Comparison of ENCODE assay signal across 8 mouse cellular contexts in the genomic region with DNA sequence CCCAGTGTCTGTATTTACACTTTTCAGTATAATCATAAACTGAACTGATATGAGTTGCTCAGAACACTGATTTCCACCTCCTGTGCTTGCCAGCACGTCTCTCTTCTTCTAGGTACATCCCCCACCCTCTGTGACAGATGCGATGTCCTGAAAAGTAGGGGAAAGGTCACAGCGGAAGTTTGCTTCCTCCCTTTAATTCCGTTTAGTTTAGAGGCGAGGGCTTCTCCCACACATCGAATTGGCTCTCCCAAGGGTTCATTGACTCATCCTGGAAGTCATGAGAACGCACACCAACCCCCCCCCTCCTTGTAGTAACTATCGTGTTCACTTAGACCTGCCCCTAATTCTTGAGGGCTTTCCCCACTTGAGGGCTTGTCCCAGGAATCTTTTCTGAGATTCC. TPM values are rescaled to one million over a fixed set of nuclear protein-coding genes. Genes with fewer than 3 reads are reported as not detected.
DNase-seq lines count a peak whose midpoint lies in the region; ATAC-seq and TF ChIP-seq lines count a peak whose summit lies in the region.

No protein-coding gene starts in this region.

- ATAC-seq in embryonic facial prominence, embryonic 14.5 days (ENCODE audit: low read depth) = no peak
- no peak for ATAC-seq in kidney, embryonic 15.5 days (replicated peaks; ENCODE audit: low FRiP score)

- intact Hi-C loops in left cerebral cortex, postnatal 36 days (cut with DNase I) = no loop called here

- peaks cover 3% of the 10 kb centered on the region; the same call in 1 of the 2 replicates for H3K4me1 ChIP-seq in embryonic facial prominence, embryonic 14.5 days (ENCODE audit: control insufficient read depth, insufficient read depth, low read length)
- peaks cover 23% of the 10 kb centered on the region for H3K4me1 ChIP-seq in embryonic facial prominence, embryonic 10.5 days
- peaks cover 20% of the 10 kb centered on the region for H3K4me1 ChIP-seq in kidney, embryonic 15.5 days

- TF ChIP-seq POLR2A in myocyte (IDR thresholded peaks at IDR 0.05; ENCODE audit: insufficient read length, low read depth) = no peak

- no peaks in the 10 kb centered on the region for H3K9me3 ChIP-seq in embryonic facial prominence, embryonic 14.5 days (ENCODE audit: control insufficient read depth, low read length)
- no peaks in the 10 kb centered on the region for H3K9me3 ChIP-seq in embryonic facial prominence, embryonic 10.5 days
- H3K9me3 ChIP-seq in kidney, embryonic 15.5 days (replicated peaks) = no peaks in the 10 kb centered on the region

- no peak overlapping the region for H3K9ac ChIP-seq in embryonic facial prominence, embryonic 14.5 days (ENCODE audit: low read depth, low read length)
- no peak overlapping the region for H3K9ac ChIP-seq in kidney, embryonic 15.5 days

- no peaks in the 10 kb centered on the region for H3K27me3 ChIP-seq in embryonic facial prominence, embryonic 14.5 days (replicated peaks; ENCODE audit: control insufficient read depth, insufficient read depth, low read length)
- H3K27me3 ChIP-seq in embryonic facial prominence, embryonic 10.5 days (replicated peaks; ENCODE audit: low read depth, poor library complexity, severe bottlenecking) = peaks cover 5% of the 10 kb centered on the region; the same call in 1 of the 2 replicates
- no peaks in the 10 kb centered on the region for H3K27me3 ChIP-seq in kidney, embryonic 15.5 days
- no peaks in the 10 kb centered on the region for H3K27me3 ChIP-seq in myocyte (ENCODE audit: control insufficient read depth, insufficient read depth, insufficient read length)

- H3K4me3 ChIP-seq in embryonic facial prominence, embryonic 14.5 days (ENCODE audit: low read depth, low read length) = no peak overlapping the region
- no peak overlapping the region for H3K4me3 ChIP-seq in embryonic facial prominence, embryonic 10.5 days
- H3K4me3 ChIP-seq in kidney, embryonic 15.5 days (replicated peaks) = peak overlapping the region; percentile 7; the same call in 1 of the 2 replicates
- peak overlapping the region; percentile 10 for H3K4me3 ChIP-seq in myocyte

- peak; percentile 16 for DNase-seq in embryonic facial prominence, embryonic 14.5 days (ENCODE audit: low spot score)
- no peak for DNase-seq in embryonic facial prominence, embryonic 10.5 days (ENCODE audit: low spot score)
- DNase-seq in embryo, embryonic 10.5 days (ENCODE audit: low spot score) = peak; percentile 40
- DNase-seq in cerebellum, postnatal 10 days = no peak
- DNase-seq in left cerebral cortex, postnatal 36 days (ENCODE audit: low spot score in 2 of 2) = no peak
- no peak for DNase-seq in gastrocnemius, postnatal 10 days

- WGBS in embryonic facial prominence, embryonic 14.5 days = 7% methylated on average over 8 of the region's 8 CpGs
- WGBS in embryonic facial prominence, embryonic 10.5 days = 16% methylated on average over 8 of the region's 8 CpGs
- 6% methylated on average over 8 of the region's 8 CpGs for WGBS in kidney, embryonic 15.5 days

- H3K4me2 ChIP-seq in embryonic facial prominence, embryonic 14.5 days (ENCODE audit: low read depth, low read length) = no peak overlapping the region
- H3K4me2 ChIP-seq in kidney, embryonic 15.5 days = peak overlapping the region; percentile 50
- H3K4me2 ChIP-seq in myocyte (ENCODE audit: low read depth) = peak overlapping the region; percentile 70

- H3K27ac ChIP-seq in embryonic facial prominence, embryonic 14.5 days (replicated peaks; ENCODE audit: low read depth, low read length) = no peak overlapping the region
- no peak overlapping the region for H3K27ac ChIP-seq in embryonic facial prominence, embryonic 10.5 days (replicated peaks)
- H3K27ac ChIP-seq in kidney, embryonic 15.5 days = no peak overlapping the region

- H3ac ChIP-seq in myocyte (ENCODE audit: control insufficient read depth, insufficient read length) = no peak overlapping the region

- peaks cover 18% of the 10 kb centered on the region for H3K36me3 ChIP-seq in embryonic facial prominence, embryonic 14.5 days (ENCODE audit: control insufficient read depth, insufficient read depth, low read length)
- H3K36me3 ChIP-seq in embryonic facial prominence, embryonic 10.5 days (replicated peaks) = peaks cover 18% of the 10 kb centered on the region
- peaks cover 10% of the 10 kb centered on the region; the same call in 1 of the 2 replicates for H3K36me3 ChIP-seq in kidney, embryonic 15.5 days
- peaks cover 10% of the 10 kb centered on the region for H3K36me3 ChIP-seq in myocyte (ENCODE audit: control insufficient read depth, insufficient read depth)

- peaks cover 17% of the 10 kb centered on the region for H3K79me2 ChIP-seq in myocyte (ENCODE audit: control insufficient read depth, insufficient read depth)

TF ChIP-seq in myocyte, 11 proteins besides CTCF, POLR2A, EP300 and RAD21:
- TF ChIP-seq REST (IDR thresholded peaks at IDR 0.05; ENCODE audit: insufficient read depth, insufficient read length) (no peak), CEBPB (IDR thresholded peaks at IDR 0.05; ENCODE audit: insufficient read depth, poor library complexity, severe bottlenecking) (no peak), POLR2AphosphoS2 (IDR thresholded peaks at IDR 0.05; ENCODE audit: insufficient read length, low read depth) (no peak), MAX (IDR thresholded peaks at IDR 0.05; ENCODE audit: low read depth) (no peak), E2F4 (IDR thresholded peaks at IDR 0.05; ENCODE audit: insufficient read depth) (no peak), TCF12 (IDR thresholded peaks at IDR 0.05; ENCODE audit: insufficient read depth, poor library complexity, severe bottlenecking) (no peak), TCF3 (IDR thresholded peaks at IDR 0.05; ENCODE audit: insufficient read length, low read depth) (no peak), USF1 (IDR thresholded peaks at IDR 0.05; ENCODE audit: low read depth) (no peak), SRF (IDR thresholded peaks at IDR 0.05; ENCODE audit: control insufficient read depth, insufficient read length, low read depth) (no peak), MYOD1 (IDR thresholded peaks at IDR 0.05; ENCODE audit: control insufficient read depth in 1 of 3, insufficient read length in 2 of 3, low read depth in 2 of 3) (no peak), MYOG (IDR thresholded peaks at IDR 0.05; ENCODE audit: control insufficient read depth in 1 of 3, insufficient read depth in 1 of 3, insufficient read length in 2 of 3, low read depth in 2 of 3) (no peak)

RNA-seq across cellular contexts. Expression of a gene that starts 1.3 kb away (rescaled TPM):
- 44.1 and 46.5 TPM in 2 replicates for polyA plus RNA-seq in embryonic facial prominence, embryonic 14.5 days (2014; fragmentation: Nextera tagmentation; extraction: Ambion mirVana)
- 35.3 and 39.9 TPM in 2 replicates for polyA plus RNA-seq in embryonic facial prominence, embryonic 10.5 days (2016; fragmentation: Nextera tagmentation; extraction: Ambion mirVana)
- polyA plus RNA-seq in kidney, embryonic 15.5 days (2015; fragmentation: Nextera tagmentation; extraction: Ambion mirVana) = 30.2 and 33.2 TPM in 2 replicates
- 15.5 TPM for polyA plus RNA-seq in myocyte (2012; fragmentation: generic; extraction: Trizol)
- total RNA-seq in left cerebral cortex, postnatal 36 days (2021) = 1 to 10 TPM; 6.5 to 7.5 TPM
- total RNA-seq in gastrocnemius, postnatal 10 days (2021) = 1 to 10 TPM; 6.9 to 8.8 TPM

RNA-seq across cellular contexts. Expression of a gene that starts 8.4 kb away (rescaled TPM):
- polyA plus RNA-seq in embryonic facial prominence, embryonic 14.5 days (2014; fragmentation: Nextera tagmentation; extraction: Ambion mirVana) = 0.61 and 0.81 TPM in 2 replicates
- 0.25 and 0.34 TPM in 2 replicates for polyA plus RNA-seq in embryonic facial prominence, embryonic 10.5 days (2016; fragmentation: Nextera tagmentation; extraction: Ambion mirVana)
- 0.28 and 0.32 TPM in 2 replicates for polyA plus RNA-seq in kidney, embryonic 15.5 days (2015; fragmentation: Nextera tagmentation; extraction: Ambion mirVana)
- polyA plus RNA-seq in myocyte (2012; fragmentation: generic; extraction: Trizol) = 0.47 TPM
- total RNA-seq in left cerebral cortex, postnatal 36 days (2021) = under 1 TPM; 0.32 to 0.79 TPM
- under 1 TPM in 1 of 2 experiments, not detected in 1; 0.27 TPM for total RNA-seq in gastrocnemius, postnatal 10 days (2021)

RNA-seq across cellular contexts. Expression of a gene that starts 48.0 kb away (rescaled TPM):
- polyA plus RNA-seq in embryonic facial prominence, embryonic 14.5 days (2014; fragmentation: Nextera tagmentation; extraction: Ambion mirVana) = 0.17 and 0.42 TPM in 2 replicates
- polyA plus RNA-seq in embryonic facial prominence, embryonic 10.5 days (2016; fragmentation: Nextera tagmentation; extraction: Ambion mirVana) = not detected in 2 replicates
- polyA plus RNA-seq in kidney, embryonic 15.5 days (2015; fragmentation: Nextera tagmentation; extraction: Ambion mirVana) = 0.12 and 0.22 TPM in 2 replicates
- 0.47 TPM for polyA plus RNA-seq in myocyte (2012; fragmentation: generic; extraction: Trizol)
- total RNA-seq in left cerebral cortex, postnatal 36 days (2021) = not detected
- total RNA-seq in gastrocnemius, postnatal 10 days (2021) = not detected

RNA-seq across cellular contexts. Expression of a gene that starts 54.8 kb away (rescaled TPM):
- 47.1 and 50.7 TPM in 2 replicates for polyA plus RNA-seq in embryonic facial prominence, embryonic 14.5 days (2014; fragmentation: Nextera tagmentation; extraction: Ambion mirVana)
- polyA plus RNA-seq in embryonic facial prominence, embryonic 10.5 days (2016; fragmentation: Nextera tagmentation; extraction: Ambion mirVana) = 44.7 and 50.2 TPM in 2 replicates
- 39.7 and 44.9 TPM in 2 replicates for polyA plus RNA-seq in kidney, embryonic 15.5 days (2015; fragmentation: Nextera tagmentation; extraction: Ambion mirVana)
- 78.6 TPM for polyA plus RNA-seq in myocyte (2012; fragmentation: generic; extraction: Trizol)
- 10 to 100 TPM; 63.5 to 69.7 TPM for total RNA-seq in left cerebral cortex, postnatal 36 days (2021)
- 10 to 100 TPM; 23.4 to 24.7 TPM for total RNA-seq in gastrocnemius, postnatal 10 days (2021)

Comparison
In these comparisons a context has a peak if more than half of its experiments do, and no peak if none do; other contexts are left out.
1. DNase-seq: peak in embryonic facial prominence, embryonic 14.5 days (single experiment) and embryo, embryonic 10.5 days (single experiment); none in embryonic facial prominence, embryonic 10.5 days (single experiment), cerebellum, postnatal 10 days (0 of 2), left cerebral cortex, postnatal 36 days (0 of 2) and gastrocnemius, postnatal 10 days (single experiment).
2. H3K4me3 ChIP-seq: peak in kidney, embryonic 15.5 days (single experiment) and myocyte (single experiment); none in embryonic facial prominence, embryonic 14.5 days (single experiment) and embryonic facial prominence, embryonic 10.5 days (single experiment).